Mouse (Mus musculus): ENCODE results near the gene Fam3c. TPM values are rescaled to one million over a fixed set of nuclear protein-coding genes. Genes with fewer than 3 reads are reported as not detected.

Gene Fam3c
- polyA plus RNA-seq (2014; fragmentation: Illumina TruSeq; extraction: RNeasy Lipid Tissue Mini Kit (QIAGEN cat#74804); ENCODE audit: low read depth, low replicate concordance), result 141 TPM

GRCm38 (mm10) chr6:22356086-22356507 lies at the start of gene Fam3c:
Fam3c (minus strand) TSS chr6:22356243.

GRCm38 (mm10) chr6:22288004-22288736 lies 67.9 kb downstream of the Fam3c start, which contains the start of gene Wnt16:
Wnt16 (plus strand) TSS chr6:22288227.

Other genes with a start within 250 kb of the Fam3c start
- gene Wnt16, start 68.0 kb downstream of the Fam3c start, polyA plus RNA-seq (2014; fragmentation: Illumina TruSeq; extraction: RNeasy Lipid Tissue Mini Kit (QIAGEN cat#74804); ENCODE audit: low read depth, low replicate concordance), result not detected